Mouse (Mus musculus) small intestine, adult 2 months (tissue): ENCODE data around the gene Cdc42se2.

ENCODE experiments used
- CTCF ChIP-seq: fragments of 200-500 bp; IDR thresholded peaks from 2 replicates; pipeline ENCODE4 v1.5.1; 2012; ENCODE audit warnings: low read depth, mild to moderate bottlenecking, control low read depth, inconsistent platforms, low read length, moderate library complexity, mixed read lengths; ENCODE audit not compliant: insufficient replicate concordance, insufficient read length; ENCODE audit errors: extremely low read depth
- POLR2A ChIP-seq: fragments of 200-500 bp; IDR thresholded peaks from 2 replicates; pipeline ENCODE4 v1.6.1; 2012; ENCODE audit warnings: low read depth, mild to moderate bottlenecking, control low read depth, inconsistent platforms, low read length, moderate library complexity

DNA sequence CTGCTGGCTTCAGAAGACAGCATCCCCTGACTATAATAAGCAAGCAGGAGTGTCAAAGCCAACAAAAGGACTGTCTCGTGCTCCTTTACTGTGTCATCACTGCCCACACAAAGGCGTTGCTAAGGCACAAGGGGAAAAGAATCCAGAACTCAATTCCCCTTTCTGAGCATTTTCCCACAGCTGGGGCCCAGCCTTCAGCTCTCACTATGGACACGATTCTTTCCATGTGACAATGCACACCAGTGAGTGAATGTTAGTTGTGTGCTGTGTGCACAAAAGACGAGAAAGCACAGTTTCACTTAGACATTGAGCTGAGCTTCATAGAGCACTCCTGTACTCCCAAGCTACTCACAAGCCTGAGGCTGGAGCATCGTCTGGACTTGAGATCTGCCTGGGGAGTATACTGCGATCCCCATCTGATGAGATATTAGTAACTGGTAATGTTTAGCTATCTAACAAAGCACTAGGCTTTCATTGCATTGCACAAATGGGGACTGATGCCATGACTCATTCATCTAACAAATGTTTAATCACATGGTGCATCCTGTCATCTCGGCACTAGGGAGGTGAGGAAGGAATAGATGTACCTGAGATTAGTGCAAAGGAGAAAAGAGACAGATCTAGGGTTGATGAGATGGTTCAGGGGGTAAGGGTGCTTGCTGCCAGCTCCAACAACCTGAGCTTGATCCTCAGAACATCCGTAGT, 25.5 kb upstream of the Cdc42se2 start:
- TF ChIP-seq CTCF (no peak), POLR2A (no peak)
